Mouse (Mus musculus) ES-CJ7 (cell line): ENCODE data around the gene Phka1.
"Not testable (repeated sequence)": the region's sequence is repeated elsewhere in the genome, so short reads cannot be mapped to it uniquely, and the experiment has no call there.

ENCODE experiments used
- DNase-seq: peaks from one replicate; pipeline ENCODE4 v3.0.0; 2011; ENCODE audit warnings: low read depth, low spot score

The Phka1 gene

GRCm38 (mm10) chrX:102643823-102644572 lies at the start of gene Phka1:
Phka1 (minus strand) TSS chrX:102644246.
- DNase-seq, result peak; percentile 21

GRCm38 (mm10) chrX:102689252-102689651 lies 45.2 kb upstream of the Phka1 start:
- peak; percentile 41 for DNase-seq

- not testable (repeated sequence) for DNase-seq
Observed at GRCm38 (mm10) chrX:102686872-102687271, 42.8 kb upstream of the Phka1 start, which contains the start of gene Gm3880. Gm3880 (minus strand) TSS chrX:102686972.

- peak; percentile 73 for DNase-seq
Observed at GRCm38 (mm10) chrX:102684706-102685105, 40.7 kb upstream of the Phka1 start.

GRCm38 (mm10) chrX:102666641-102667040 lies 22.6 kb upstream of the Phka1 start:
- no peak for DNase-seq

GRCm38 (mm10) chrX:102660712-102661111 lies 16.7 kb upstream of the Phka1 start:
- peak; percentile 21 for DNase-seq

GRCm38 (mm10) chrX:102645691-102646090 lies 1.6 kb upstream of the Phka1 start:
- no peak for DNase-seq

- DNase-seq, result no peak
Observed at GRCm38 (mm10) chrX:102645146-102645545, 1.1 kb upstream of the Phka1 start.

GRCm38 (mm10) chrX:102644573-102644951 lies 516 bp upstream of the Phka1 start:
- peak; percentile 7 for DNase-seq

GRCm38 (mm10) chrX:102601269-102601668 lies 42.8 kb downstream of the Phka1 start:
- no peak for DNase-seq

- no peak for DNase-seq
Observed at GRCm38 (mm10) chrX:102588560-102588959, 55.5 kb downstream of the Phka1 start.

- DNase-seq, result peak; percentile 39
Observed at GRCm38 (mm10) chrX:102571186-102571585, 72.9 kb downstream of the Phka1 start.

GRCm38 (mm10) chrX:102556906-102557305 lies 87.1 kb downstream of the Phka1 start:
- no peak for DNase-seq

GRCm38 (mm10) chrX:102509205-102509604 lies 134.8 kb downstream of the Phka1 start:
- no peak for DNase-seq

GRCm38 (mm10) chrX:102504644-102505481 lies 139.2 kb downstream of the Phka1 start, which contains the start of gene Hdac8:
Hdac8 (minus strand) TSS chrX:102505359.
- DNase-seq, result peak; percentile 50

- DNase-seq, result no peak
Observed at GRCm38 (mm10) chrX:102504179-102504578, 139.9 kb downstream of the Phka1 start.

GRCm38 (mm10) chrX:102493992-102494730 lies 149.9 kb downstream of the Phka1 start:
- DNase-seq, result peak; percentile 17

GRCm38 (mm10) chrX:102485575-102485974 lies 158.5 kb downstream of the Phka1 start:
- peak; percentile 3 for DNase-seq

- DNase-seq, result no peak
Observed at GRCm38 (mm10) chrX:102479665-102480064, 164.4 kb downstream of the Phka1 start.

- DNase-seq, result peak; percentile 40
Observed at GRCm38 (mm10) chrX:102478965-102479364, 165.1 kb downstream of the Phka1 start.

- no peak for DNase-seq
Observed at GRCm38 (mm10) chrX:102478481-102478880, 165.6 kb downstream of the Phka1 start.

- peak; percentile 36 for DNase-seq
Observed at GRCm38 (mm10) chrX:102476784-102477183, 167.3 kb downstream of the Phka1 start.
